Mouse (Mus musculus) liver, embryonic 14.5 days (tissue): ENCODE data around the gene Oaf. TPM values are rescaled to one million over a fixed set of nuclear protein-coding genes. Genes with fewer than 3 reads are reported as not detected.

Source experiments
- ATAC-seq: fragments of 200-750 bp; cut with Nextera tagmentation; 2 replicates; pipeline ENCODE4 v1.8.0; 2017; ENCODE audit warnings: moderate number of reproducible peaks, mild to moderate bottlenecking, moderate library complexity; ENCODE audit not compliant: insufficient read depth
- DNase-seq, 3 experiments: peaks; one replicate each; pipeline ENCODE4 v3.0.0-alpha.2; 2012 to 2013; ENCODE audit warnings: low read depth in 3 of 3, low spot score in 3 of 3
- H3K27ac ChIP-seq: fragments of 300-500 bp; sonication (generic); 2 replicates; pipeline ENCODE4 v1.5.1; 2014; ENCODE audit warnings: moderate library complexity, mild to moderate bottlenecking, control low read depth, inconsistent platforms
- H3K27me3 ChIP-seq: fragments of 300-500 bp; sonication (generic); 2 replicates; pipeline ENCODE4 v1.6.1; 2014; ENCODE audit warnings: mild to moderate bottlenecking, low read length, moderate library complexity; ENCODE audit not compliant: control insufficient read depth, insufficient read depth
- H3K36me3 ChIP-seq: fragments of 300-500 bp; sonication (generic); replicated peaks from 2 replicates; pipeline ENCODE4 v1.6.1; 2014; ENCODE audit warnings: low read depth; ENCODE audit not compliant: control insufficient read depth, insufficient read depth
- H3K4me1 ChIP-seq, 2 experiments: fragments of 200-500 bp in 1 of 2; fragments of 300-500 bp in 1 of 2; sonication (generic) in 1 of 2; replicated peaks; 2 replicates each; pipeline ENCODE4 v1.6.1; 2012 to 2014; ENCODE audit warnings: antibody characterized with exemption in 1 of 2, inconsistent platforms in 1 of 2, low read length in 1 of 2; ENCODE audit not compliant: control insufficient read depth in 2 of 2, insufficient read depth in 2 of 2
- H3K4me2 ChIP-seq: fragments of 300-500 bp; sonication (generic); 2 replicates; pipeline ENCODE4 v1.6.1; 2014; ENCODE audit warnings: low read depth, mild to moderate bottlenecking, control low read depth, moderate library complexity
- H3K4me3 ChIP-seq, 2 experiments: fragments of 200-500 bp in 1 of 2; fragments of 300-500 bp in 1 of 2; sonication (generic) in 1 of 2; 2 replicates each; pipeline ENCODE4 v1.5.1; 2012 to 2014; ENCODE audit warnings: low read depth in 2 of 2, low read length in 2 of 2, mild to moderate bottlenecking in 2 of 2, control low read depth in 1 of 2, inconsistent platforms in 1 of 2, moderate library complexity in 1 of 2; ENCODE audit not compliant: insufficient read depth in 1 of 2
- H3K9ac ChIP-seq: fragments of 300-500 bp; sonication (generic); replicated peaks from 2 replicates; pipeline ENCODE4 v1.6.1; 2014; ENCODE audit warnings: mild to moderate bottlenecking, control low read depth, moderate library complexity
- H3K9me3 ChIP-seq: fragments of 300-500 bp; sonication (generic); 2 replicates; pipeline ENCODE4 v1.6.1; 2016; ENCODE audit warnings: low read length, mixed read lengths; ENCODE audit not compliant: control insufficient read depth
- CTCF ChIP-seq: IDR thresholded peaks from 2 replicates; pipeline ENCODE4 v1.5.1; 2016; ENCODE audit warnings: antibody characterized with exemption, low read depth, control low read depth
- EP300 ChIP-seq: IDR thresholded peaks from 2 replicates; pipeline ENCODE4 v1.6.1; 2016; ENCODE audit warnings: antibody characterized with exemption, low read depth
- WGBS: fragments of 180-500 bp; shearing (Covaris S2); extraction: QIAGEN DNeasy Blood & Tissue Kit; methylation state at CpG from one replicate; pipeline ENCODE4 v1.1.7; 2014; ENCODE audit not compliant: insufficient replicate concordance; 5-methylcytosine and 5-hydroxymethylcytosine counted together
- polyA plus RNA-seq, 2 experiments: library from polyadenylated mRNA; depleted of rRNA in 1 of 2; stranded (reverse) in 1 of 2; unstranded in 1 of 2; fragments of >200 nt; fragmentation: Nextera tagmentation in 1 of 2; extraction: Ambion mirVana in 1 of 2; gene quantifications; 2 replicates each; pipeline versions ENCODE4 v1.2.1 to v1.2.3; 2012 to 2014

Gene Oaf
- polyA plus RNA-seq, 2 experiments, result 29.4 to 37.1 TPM

DNA sequence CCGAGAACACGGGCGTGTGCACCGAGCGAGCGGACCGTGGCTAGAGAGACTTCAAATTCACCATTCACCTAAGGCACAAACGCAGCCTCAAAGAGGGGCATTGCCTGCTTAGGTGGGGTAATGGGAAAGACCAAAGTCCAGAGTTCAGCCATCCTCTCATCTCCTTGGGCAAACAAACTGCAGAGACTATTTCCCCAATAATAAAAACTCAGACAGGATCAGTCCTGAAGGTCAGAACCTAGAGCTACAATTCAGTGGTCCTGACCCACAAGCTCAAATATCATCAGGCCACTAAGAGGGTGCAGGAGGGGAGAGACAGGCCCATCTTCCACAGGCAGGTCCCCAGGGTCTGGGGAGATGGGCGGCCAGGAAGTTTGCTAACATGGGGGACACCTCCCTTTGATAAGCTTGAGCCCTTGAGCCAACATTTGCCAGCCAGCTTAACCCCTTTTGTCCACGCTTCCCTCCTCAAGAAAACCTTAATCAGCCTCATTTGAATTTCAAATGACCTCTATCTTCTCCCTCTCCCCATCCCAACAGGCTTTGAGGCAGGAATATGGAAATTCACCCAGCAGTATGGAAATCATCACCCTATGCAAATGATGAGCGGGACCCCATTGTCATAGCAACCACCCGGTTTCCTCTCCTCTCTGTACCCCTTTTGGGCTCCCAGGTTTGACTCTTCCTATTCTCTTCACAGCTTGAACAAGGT is 51.2 kb downstream of the Oaf start:
- ATAC-seq (no peak), DNase-seq (no peak)
- Histone ChIP-seq H3K27me3 (no peaks in the 10 kb centered on the region; the same call in 1 of the 2 replicates), H3K4me1 (no peaks in the 10 kb centered on the region), H3K9me3 (no peaks in the 10 kb centered on the region), H3K36me3 (no peaks in the 10 kb centered on the region), H3K27ac (no peak overlapping the region), H3K9ac (no peak overlapping the region), H3K4me3 (no peak overlapping the region), H3K4me2 (no peak overlapping the region)
- TF ChIP-seq EP300, result no peak
- TF ChIP-seq CTCF, result no peak
- WGBS, result 62% methylated on average over 12 of the region's 12 CpGs

GRCm38 (mm10) chr9:43179614-43180013 is 60.1 kb downstream of the Oaf start:
- Histone ChIP-seq H3K27ac (no peak overlapping the region), H3K4me3 (no peak overlapping the region), H3K9me3 (no peaks in the 10 kb centered on the region), H3K4me2 (no peak overlapping the region), H3K4me1 (no peaks in the 10 kb centered on the region), H3K36me3 (no peaks in the 10 kb centered on the region), H3K27me3 (no peaks in the 10 kb centered on the region), H3K9ac (no peak overlapping the region)
- 51% methylated on average over 5 of the region's 5 CpGs for WGBS
- DNase-seq (no peak), ATAC-seq (no peak)
- TF ChIP-seq CTCF (no peak), EP300 (no peak)

DNA sequence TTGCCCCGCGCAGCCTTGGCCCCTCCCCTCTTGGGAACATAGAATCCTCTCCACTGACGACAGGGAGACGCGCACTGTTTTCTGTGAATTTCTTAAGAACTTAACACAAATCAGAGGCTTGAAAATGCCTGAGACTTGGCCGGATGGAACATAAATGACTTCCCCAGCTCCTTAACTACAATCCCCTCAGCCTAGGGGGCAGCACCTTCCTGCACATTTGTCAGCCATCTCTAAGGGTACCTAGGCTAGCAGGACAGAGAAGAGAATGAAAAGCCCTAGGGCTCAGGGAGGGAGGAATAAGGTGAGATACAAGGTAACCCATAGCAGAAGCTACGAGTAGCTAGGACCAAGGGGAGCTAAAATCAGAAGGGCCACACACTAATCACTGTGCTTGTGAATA is 61.5 kb downstream of the Oaf start:
- H3K4me1 ChIP-seq, result no peaks in the 10 kb centered on the region
- no peak for DNase-seq
- no peaks in the 10 kb centered on the region for H3K9me3 ChIP-seq
- no peaks in the 10 kb centered on the region for H3K36me3 ChIP-seq
- H3K4me2 ChIP-seq, result no peak overlapping the region
- no peak overlapping the region for H3K27ac ChIP-seq
- no peak overlapping the region for H3K9ac ChIP-seq
- 49% methylated on average over 7 of the region's 7 CpGs for WGBS
- no peak for ATAC-seq
- TF ChIP-seq EP300 (no peak), CTCF (no peak)
- H3K27me3 ChIP-seq, result no peaks in the 10 kb centered on the region
- H3K4me3 ChIP-seq, result no peak overlapping the region

Other genes starting within 250 kb of the Oaf start
- gene Arhgef12, start 132.7 kb downstream of the Oaf start, polyA plus RNA-seq (2012; rRNA removed), result 7.5 and 9.3 TPM in 2 replicates
- 5.2 and 6.5 TPM in 2 replicates for gene Arhgef12, start 132.7 kb downstream of the Oaf start, polyA plus RNA-seq (2014; fragmentation: Nextera tagmentation; extraction: Ambion mirVana)
- 0.94 and 0.97 TPM in 2 replicates for gene Tmem136, start 123.3 kb downstream of the Oaf start, polyA plus RNA-seq (2012; rRNA removed)
- gene Tmem136, start 123.3 kb downstream of the Oaf start, polyA plus RNA-seq (2014; fragmentation: Nextera tagmentation; extraction: Ambion mirVana), result 0.47 and 0.57 TPM in 2 replicates
- gene Pou2f3, start 29.5 kb downstream of the Oaf start, polyA plus RNA-seq (2012; rRNA removed), result not detected in 2 replicates
- not detected in 2 replicates for gene Pou2f3, start 29.5 kb downstream of the Oaf start, polyA plus RNA-seq (2014; fragmentation: Nextera tagmentation; extraction: Ambion mirVana)
- gene Trim29, start 70.9 kb upstream of the Oaf start, polyA plus RNA-seq (2012; rRNA removed), result 0.05 and 0.07 TPM in 2 replicates
- gene Trim29, start 70.9 kb upstream of the Oaf start, polyA plus RNA-seq (2014; fragmentation: Nextera tagmentation; extraction: Ambion mirVana), result not detected in 2 replicates